Mouse (Mus musculus): ENCODE measurements around the gene Hoxb13.

DNA sequence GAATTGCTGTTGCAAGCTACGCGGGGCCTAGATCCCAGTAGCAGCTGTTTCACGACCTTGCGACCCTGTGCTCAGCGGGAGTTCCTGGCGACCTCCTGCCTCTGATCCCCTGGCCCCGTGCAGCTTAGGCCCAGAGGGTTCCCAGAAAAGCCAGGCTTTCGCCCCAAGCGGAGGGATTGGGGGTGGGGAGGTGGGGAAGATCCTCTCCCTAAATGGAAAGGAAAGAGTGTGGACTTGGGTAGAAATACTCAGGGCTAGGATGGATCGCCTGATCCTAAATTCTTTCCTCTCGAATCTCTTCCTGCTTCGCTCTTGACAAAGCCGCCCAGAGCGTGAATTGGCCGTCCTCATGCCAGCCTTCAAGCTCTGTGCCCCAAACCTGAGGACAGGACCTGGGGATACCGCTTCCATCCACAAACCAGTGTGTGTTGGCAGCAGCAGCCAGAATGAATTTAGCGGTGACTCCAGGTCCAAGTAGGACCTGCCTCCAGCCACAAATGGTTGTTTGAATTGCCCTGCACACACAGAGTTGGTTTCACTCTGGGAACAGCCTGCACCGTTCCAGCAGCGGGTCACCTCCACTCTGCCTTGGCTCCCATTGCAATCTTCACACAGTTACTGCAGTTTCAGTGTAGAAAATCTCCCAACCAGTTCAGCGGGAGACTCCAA lies 23.3 kb upstream of the Hoxb13 start:
- no peak for TF ChIP-seq CTCF (IDR thresholded peaks at IDR 0.05; ENCODE audit: low read depth)
- no peak for TF ChIP-seq EP300 (IDR thresholded peaks at IDR 0.05; ENCODE audit: low read depth)
